ENCODE assay signal across 23 mouse cellular contexts in genomic region chr2:119514026-119514522, GRCm38 (mm10).
"Had no signal": no experiment of that assay in that cellular context is flagged by ENCODE, and none has a peak within 500 bp of the region (broad histone marks: within the 10 kb centered on the region; RNA-seq: fewer than 3 reads in every experiment).

No protein-coding gene starts in this region.

- ATAC-seq: hindbrain, embryonic 16.5 days; inflammation-experienced regulatory T-cells, adult 6 months; intestine, embryonic 15.5 days; intestine, postnatal 0 days had no signal

- H3K9ac ChIP-seq: heart, embryonic 12.5 days; hindbrain, embryonic 12.5 days; hindbrain, embryonic 14.5 days; intestine, embryonic 15.5 days; limb, embryonic 12.5 days had no signal

- H3K4me2 ChIP-seq: heart, embryonic 12.5 days; hindbrain, embryonic 12.5 days; hindbrain, embryonic 14.5 days; intestine, embryonic 15.5 days; limb, embryonic 12.5 days had no signal

- H3K27ac ChIP-seq: heart, embryonic 10.5 days; hindbrain, embryonic 10.5 days; hindbrain, embryonic 12.5 days; hindbrain, embryonic 14.5 days; intestine, embryonic 15.5 days; layer of hippocampus, adult 2 months; left cerebral cortex, adult 2 months; limb, embryonic 10.5 days; limb, embryonic 12.5 days had no signal

- H3K9me3 ChIP-seq: heart, embryonic 10.5 days; heart, embryonic 12.5 days; hindbrain, embryonic 10.5 days; hindbrain, embryonic 12.5 days; intestine, embryonic 15.5 days; limb, embryonic 10.5 days; limb, embryonic 12.5 days had no signal

- DNase-seq: gastrocnemius, postnatal 14 days; gastrocnemius, postnatal 36 days; heart, adult 18-20 months; heart, postnatal 10 days; heart, postnatal 4 days; kidney, adult 8-10 months; kidney, postnatal 10 days; kidney, postnatal 25 days; kidney, postnatal 4 days; liver had no signal

- H3K4me1 ChIP-seq: heart, embryonic 10.5 days; heart, embryonic 12.5 days; hindbrain, embryonic 10.5 days; hindbrain, embryonic 12.5 days; intestine, embryonic 15.5 days; limb, embryonic 10.5 days; limb, embryonic 12.5 days had no signal

- H3K36me3 ChIP-seq: heart, embryonic 10.5 days; heart, embryonic 12.5 days; hindbrain, embryonic 10.5 days; hindbrain, embryonic 12.5 days; intestine, embryonic 15.5 days; limb, embryonic 10.5 days; limb, embryonic 12.5 days had no signal

- H3K27me3 ChIP-seq: heart, embryonic 12.5 days; hindbrain, embryonic 12.5 days; intestine, embryonic 15.5 days; limb, embryonic 12.5 days had no signal

- H3K4me3 ChIP-seq: heart, embryonic 10.5 days; heart, embryonic 12.5 days; hindbrain, embryonic 10.5 days; hindbrain, embryonic 12.5 days; intestine, embryonic 15.5 days; layer of hippocampus, adult 2 months; left cerebral cortex, adult 2 months; limb, embryonic 10.5 days; limb, embryonic 12.5 days had no signal
